Mouse (Mus musculus): ENCODE measurements around the gene Adamts2.

Adamts2 gene

DNA sequence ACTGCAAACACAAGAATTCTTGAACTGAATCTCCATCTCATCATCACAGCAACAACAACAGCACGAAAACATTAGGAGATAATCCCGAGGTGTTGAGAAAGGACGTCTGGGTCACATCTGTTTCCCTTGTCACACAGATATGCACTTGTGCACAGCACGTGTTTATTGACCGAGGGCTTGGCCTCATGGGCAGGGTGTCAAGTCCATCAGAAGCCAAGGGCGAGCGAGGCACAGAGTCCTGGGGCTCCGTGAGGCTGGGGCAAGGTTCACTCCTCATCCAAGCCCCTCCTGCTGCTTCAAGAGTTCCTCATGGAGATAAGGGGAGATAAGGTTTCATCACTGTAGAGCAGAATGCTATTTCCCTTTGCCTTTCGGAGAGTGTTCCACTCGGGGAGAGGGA lies 137.6 kb downstream of the Adamts2 start:
- DNase-seq, result no peak

DNA sequence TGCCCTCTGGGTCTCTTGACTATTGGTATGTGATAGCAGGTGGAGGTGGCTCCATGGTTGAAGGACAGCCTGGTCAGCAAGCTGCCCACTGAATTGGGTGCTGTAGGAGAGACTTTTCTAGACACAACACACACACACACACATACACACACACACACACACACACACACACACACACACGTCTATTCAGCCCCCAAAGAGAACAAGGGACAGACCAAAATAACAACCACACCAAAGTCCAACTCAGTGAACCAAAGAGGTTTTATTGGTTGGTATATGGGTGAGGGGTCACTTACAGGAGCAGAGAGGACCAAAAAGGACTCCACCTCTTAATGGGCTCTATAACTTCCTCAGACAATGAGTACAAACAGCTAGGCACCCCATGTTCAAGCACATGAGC lies 140.3 kb downstream of the Adamts2 start:
- no peak for DNase-seq

DNA sequence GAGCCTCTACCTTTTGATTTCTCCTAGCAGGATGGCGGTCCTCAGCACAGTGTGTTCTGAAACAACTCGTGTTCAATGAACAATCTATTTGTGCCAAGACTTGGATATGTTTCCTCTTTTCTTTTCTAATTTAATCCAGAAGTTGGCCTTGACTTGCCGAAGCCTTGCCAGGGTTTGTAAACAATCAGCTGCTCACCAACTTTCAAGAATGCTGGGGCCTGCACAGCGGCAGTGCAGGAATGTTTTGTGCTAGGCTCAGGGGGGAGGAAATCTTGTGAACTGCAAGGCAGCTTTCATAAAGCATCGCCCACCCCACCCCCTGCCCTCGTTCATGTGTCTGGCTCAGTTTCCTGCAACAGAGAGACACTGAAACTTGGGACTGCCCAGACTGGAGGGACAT lies 143.1 kb downstream of the Adamts2 start:
- peak; percentile 57 for DNase-seq

DNA sequence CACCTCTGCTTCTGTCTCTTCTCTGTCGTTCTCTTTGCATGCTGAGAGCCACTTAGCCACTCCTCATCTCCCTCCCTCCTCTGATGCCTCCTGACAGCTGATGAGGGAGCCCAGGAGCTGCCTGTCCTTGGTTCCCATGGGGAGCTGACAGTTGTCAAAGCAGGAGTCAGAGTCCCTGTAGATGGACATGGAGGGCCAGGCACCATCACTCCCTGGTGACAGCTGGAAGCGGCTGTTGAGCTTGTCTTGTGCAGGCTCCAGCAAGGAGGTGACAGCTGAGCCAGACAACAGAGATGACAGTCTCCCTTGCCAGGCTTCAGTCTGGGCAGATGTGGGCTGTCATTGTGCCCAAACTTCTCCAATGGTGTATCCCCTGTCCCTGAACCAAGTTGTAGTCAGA lies 144.6 kb downstream of the Adamts2 start:
- DNase-seq, result peak; percentile 56

DNA sequence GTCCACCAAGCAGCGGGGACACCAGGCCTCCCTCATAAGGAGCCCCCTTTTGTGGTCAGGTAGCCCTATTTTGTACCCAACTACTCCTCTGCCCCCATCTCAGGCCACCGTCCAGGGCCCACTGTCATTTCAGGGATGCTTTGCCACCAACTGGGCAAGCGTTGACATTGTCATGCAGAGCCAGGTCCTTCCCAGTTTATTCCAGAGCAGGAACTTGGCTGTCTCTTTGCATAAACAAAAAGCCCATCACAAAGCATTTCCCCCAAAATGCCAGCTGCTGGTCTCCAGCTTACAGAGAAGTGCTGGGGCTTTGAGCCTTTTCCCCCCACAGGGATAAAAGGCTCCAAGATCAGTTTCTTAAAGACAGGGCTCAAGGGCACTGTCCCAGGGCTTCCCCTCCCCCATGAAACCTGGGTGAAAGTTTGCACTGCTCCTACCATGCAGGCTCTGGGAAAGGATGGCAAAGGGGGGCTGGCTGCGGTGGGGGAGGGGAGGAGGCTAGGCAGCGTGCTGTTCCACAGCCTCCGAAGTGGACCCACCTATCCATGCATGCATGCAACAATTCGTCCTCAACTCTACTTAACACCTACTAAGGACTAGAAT lies 149.2 kb downstream of the Adamts2 start:
- DNase-seq, result no peak

DNA sequence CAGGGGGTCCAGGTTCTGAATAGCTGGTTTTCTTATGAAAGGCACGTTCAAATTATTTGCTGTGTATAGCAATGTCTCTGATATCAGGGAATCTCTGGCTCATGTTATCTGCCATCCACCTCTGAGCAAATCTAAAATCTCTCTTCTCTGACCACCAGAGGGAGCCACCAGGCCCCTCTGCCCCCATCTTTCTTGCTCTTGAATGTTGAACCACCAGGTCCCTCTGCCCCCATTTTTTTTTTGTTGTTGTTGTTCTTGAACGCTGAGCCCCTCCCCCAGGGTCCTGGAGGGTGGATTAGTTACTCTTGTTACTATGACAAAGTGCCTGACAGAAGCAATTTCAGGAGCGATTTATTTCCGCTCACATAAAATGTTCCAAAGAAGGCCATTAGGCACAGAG lies 155.9 kb downstream of the Adamts2 start:
- DNase-seq, result no peak

DNA sequence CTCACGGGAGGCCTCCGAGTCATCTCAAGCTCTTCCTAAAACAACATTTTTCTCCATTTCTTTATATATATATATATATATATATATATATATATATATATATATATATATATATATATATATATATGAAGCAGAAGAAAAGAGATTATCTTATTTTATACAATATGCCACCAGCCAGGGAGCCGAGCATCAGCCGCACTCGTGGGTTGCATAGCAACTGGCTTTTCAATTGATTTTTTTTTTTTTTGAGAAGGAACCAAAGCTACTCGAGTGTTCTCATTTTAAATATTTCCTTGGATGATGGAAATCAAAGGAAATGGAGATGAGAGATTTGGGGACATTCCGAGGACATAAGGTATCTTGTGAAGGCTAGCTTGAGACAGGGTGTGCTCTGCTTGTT lies 164.6 kb downstream of the Adamts2 start:
- DNase-seq, result no peak

DNA sequence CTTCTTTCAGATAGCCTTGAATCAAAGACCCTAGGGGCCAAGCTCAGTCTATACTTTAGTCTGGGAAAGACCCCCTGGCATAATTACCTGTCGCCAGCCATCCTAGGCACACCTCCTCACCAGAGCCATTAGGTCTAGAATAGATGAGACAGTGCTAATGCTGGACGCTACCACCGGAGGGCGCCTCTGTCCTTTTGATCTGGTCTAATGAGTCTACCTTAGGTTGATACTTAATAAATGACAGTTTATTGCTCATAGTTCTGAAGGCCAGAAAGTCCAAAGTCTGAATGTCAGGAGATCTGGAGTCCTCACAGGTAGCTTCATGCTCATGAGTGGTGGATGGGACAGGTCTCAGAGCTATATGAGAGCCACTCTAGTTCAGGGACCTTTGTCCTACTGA lies 165.2 kb downstream of the Adamts2 start:
- peak; percentile 54 for DNase-seq

DNA sequence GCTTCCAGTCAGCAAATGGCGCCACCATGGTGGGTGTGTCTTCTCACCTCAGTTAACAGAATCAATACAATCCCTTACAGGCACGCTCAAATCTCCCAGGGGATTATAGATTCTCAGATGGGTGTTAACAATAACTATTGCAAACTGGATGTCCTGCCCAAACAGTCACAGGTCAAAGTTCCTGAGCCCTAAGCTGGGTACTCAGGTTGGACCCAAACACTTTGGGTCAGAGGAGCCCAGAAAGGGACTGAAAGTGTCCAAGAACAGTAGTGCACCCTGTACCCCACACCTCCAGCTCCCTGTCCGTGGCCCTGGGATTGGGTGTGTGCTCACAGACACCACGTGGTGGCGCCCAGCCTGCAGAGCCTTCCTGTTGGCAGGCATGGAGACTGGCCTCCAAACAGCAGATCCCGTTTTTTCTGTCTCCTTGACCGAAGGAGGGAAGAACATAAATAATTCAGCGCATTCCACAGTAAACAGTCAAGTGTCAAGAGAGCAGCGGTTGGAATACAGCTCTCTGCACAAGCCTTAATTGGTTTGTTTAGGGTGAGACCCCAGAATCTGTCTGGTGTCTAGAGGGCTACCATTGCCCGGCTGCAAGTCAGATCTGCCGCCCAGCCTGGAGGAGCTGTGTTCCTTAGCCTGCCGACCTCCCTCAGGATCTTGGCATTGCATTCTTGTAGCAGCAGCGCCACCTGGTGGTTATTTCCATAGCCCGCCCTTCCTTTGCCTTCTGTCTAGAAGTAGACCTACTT lies 167.3 kb downstream of the Adamts2 start:
- peak; percentile 92 for DNase-seq

DNA sequence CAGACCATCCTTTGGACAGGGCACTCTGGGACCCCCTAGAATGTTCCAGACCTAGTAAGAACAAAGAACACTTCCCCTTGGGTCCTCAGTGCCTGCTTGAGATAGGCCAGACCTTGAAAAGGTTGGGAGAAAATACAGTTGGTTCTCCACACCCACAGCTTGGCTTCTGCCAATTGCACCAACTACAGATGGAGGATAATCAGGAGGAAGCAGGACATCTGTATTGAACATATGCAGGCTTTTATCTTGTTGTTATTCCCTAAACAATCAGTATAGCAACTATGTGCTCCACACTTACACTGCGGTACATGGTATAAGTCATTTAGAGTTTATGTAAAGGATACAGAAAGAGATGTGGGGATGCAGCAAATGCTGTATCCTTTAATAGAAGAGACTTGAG lies 169.1 kb downstream of the Adamts2 start:
- no peak for DNase-seq

DNA sequence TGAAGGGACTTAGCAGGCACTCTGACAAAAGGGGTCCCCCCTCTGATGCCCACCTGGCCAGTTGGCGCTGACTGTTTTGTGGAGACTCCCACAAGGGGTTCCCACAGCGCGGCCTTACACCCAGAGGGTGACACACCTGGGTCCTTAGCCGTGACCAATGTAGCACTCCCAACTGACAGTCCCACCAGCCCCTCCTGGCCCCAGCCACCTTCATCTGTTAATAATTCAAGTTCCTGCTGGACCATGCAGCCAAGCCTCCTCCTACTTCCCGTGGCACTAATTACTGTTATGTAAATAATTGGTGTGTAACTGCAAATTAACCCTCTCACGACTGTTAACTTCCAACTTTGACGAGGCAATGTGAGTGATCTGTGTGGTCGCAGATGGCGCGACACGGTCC lies 195.8 kb downstream of the Adamts2 start:
- no peak for DNase-seq

DNA sequence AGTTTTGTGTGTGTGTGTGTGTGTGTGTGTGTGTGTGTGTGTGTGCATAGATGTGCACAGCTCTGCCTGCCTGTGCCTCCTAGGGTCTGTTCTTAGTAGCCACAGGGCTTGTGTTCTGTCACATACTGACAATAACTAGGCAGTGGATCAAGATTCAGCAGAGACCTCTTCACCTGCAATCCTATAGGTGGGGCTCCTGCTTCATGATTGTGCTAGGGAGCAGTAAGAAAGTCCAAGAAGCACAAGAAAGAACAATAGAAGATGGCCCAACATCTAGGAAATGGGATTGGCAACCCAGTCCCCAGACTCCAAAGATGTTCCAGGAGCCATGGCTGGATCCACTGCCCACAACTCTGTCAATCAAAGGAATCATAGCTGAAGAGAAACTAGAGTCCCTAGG lies 197.0 kb downstream of the Adamts2 start:
- no peak for DNase-seq

DNA sequence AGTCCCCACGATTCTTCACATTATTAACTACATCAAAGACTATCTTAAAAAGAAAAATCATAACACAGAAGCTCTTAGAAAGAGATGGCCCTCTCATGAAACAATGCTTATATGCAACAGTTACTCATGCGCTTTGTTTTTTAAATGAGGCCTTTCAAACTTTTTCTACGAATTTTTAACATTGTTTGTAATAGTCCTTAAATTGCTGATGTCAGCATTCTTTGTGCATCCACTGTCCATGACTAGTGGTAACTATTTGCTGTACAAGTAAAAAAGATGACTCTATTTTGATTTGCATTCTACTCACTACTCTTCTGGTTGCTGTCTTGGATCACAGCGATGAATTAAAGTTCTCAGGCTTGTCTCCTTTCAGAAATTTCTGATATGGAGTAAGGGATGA lies 212.3 kb downstream of the Adamts2 start:
- DNase-seq, result no peak

DNA sequence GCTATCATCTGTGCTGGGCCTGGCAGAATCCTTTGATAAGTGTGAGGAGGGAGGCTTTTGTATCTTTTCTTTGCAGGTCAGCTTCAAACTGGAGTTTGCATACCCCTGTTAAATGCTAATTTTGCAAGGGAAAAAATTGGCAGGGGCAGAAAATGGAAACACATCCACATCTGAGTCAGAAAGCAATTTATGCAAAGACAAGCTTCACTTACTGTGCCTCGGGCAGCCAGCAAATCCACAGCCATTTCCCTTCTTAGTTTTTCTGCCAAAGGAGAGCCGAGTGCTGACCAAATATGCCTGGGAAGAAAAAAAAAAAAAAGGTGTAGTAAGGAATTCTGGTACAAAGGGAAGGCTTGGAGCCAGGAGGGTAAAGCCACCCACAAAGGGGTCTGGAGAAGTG lies 224.3 kb downstream of the Adamts2 start:
- no peak for DNase-seq

DNA sequence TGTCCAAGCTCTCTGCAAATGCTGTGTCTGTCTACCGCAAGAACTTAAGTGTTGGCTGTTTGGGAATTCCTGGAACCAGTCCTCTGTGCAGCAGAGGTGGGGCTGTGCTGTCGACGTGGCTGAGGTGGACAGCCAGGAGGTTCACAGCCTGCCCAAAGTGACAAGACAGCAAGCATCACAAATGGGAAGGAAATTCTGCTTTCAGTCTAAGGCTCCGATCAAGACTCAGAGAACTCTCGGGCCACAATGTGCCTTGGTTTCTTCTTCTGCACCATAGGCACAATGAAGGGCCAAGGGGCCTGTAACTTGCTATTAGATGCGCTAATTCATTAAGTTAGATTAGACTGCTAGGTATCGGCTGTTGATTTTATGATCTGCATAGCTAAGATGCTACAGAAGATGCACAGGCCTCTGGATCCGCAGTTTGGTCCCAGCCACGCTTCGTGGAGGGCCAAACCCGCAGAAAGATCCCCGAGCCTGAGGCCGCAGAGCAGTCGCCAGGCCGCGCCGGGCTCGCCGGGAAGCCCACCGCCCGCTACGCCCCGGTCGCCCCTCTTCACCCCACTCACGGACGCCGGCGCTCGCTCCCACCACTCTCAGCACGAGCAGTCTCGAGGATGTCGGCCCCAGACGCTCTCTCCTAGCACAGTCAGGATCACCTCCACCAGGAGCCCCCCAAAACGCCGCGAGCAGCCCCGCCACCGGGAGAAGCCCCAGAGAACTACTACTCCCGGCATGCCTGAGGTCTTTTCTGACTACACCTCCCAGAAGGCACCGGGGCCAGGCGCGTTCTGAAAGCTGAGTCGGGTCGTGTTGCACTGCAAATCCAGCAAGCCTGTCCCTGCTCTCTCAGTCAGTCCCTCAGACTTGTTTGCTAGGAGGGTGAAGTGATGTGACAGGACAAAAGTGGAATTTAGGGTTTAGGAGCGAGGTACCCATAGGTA lies 225.4 kb downstream of the Adamts2 start, which contains the start of gene Zfp354c:
Gene Zfp354c (minus strand): TSS at position 715 of the 944 bp plus-strand sequence.
- peak; percentile 84 for DNase-seq

DNA sequence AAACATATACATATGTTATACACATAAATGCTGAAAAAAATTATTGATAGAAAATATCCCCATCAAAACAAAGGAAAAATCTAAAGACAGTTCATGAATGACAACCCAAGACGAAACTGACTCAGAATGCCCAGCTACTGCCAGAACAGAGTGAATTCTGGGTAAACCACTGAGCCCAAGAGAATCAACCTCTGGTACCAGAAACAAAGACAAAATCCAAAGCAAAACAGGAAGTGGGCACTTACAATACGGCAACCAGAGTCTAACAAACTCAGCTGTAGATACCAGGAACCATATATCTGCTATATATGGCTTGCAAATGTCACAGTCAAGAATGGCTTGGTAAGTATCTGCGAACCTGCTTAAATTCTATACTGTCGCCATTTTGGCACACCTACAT lies 233.8 kb downstream of the Adamts2 start:
- no peak for DNase-seq

DNA sequence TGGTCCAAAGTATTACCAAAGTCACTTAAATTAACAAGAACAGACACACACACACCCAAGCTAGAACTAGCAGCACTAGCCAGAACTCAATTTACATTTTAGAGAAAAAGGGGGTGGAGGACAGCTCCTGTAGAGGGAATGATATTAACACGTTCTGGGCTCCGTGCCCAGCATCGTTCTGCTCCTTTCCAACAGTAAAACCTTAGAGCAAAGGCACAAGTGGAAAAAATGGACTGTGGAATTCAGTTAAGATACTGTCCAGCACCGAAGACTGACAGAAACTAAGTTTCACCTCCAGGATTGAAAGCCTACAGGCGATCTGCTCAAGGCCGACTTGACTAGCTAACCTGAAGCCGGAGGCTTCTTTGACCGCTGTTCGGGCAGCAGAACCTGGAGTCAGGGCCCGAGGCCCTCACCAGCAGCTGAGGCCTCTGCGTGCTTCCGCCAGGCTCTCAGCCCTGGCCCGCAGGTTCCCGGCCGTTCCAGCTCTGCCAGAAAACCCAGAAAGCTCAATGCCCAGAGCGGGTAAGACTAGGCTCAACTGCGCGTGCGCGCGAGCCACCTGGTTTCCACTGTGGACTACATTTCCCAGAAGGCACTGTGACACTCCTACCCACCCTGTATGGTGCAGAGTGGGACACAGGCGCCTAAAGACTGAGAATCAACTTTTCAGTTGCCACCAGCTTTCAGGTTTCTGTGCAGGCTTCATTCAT lies 239.3 kb downstream of the Adamts2 start, which contains the start of gene Zfp879:
Gene Zfp879 (minus strand): TSS at position 530 of the 713 bp plus-strand sequence.
- peak; percentile 91 for DNase-seq

DNA sequence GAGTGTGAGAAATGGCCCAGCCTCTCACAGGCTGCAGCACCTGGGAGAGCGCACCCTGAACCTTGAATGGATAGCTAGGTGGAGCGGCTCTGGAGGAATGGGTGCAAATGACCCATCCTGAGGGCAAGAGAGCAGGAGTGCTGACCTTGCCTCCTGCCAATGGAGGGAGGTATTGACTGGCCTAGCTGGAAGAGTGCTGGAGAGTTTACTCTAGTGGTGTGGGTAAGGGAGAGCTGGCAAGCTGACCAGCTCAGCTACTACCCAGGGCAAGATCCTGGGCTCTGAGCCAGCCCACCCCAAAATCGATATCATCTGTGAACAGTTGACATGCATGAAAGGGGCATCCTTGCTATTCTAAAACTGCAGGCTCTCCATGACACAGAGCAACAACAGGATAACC lies 244.1 kb downstream of the Adamts2 start:
- no peak for DNase-seq

DNA sequence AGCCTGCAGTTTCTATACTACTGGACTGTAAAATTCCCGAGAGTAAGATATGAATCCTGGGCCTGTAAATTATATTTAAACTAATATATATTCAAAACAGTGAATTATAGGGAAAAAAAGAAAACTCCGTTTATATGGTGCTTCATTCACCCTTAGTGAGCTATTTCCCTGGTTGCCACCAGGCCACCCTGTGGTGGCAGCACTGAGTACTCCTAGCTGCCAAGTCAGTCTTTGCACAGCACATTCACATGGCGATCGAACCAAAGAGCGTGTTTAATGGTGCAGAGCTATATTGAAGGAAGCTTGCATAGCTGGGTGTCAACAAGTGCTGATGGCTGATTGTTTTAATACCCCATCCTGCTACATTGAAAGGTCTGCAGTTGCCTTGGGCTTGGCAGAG lies 245.2 kb downstream of the Adamts2 start:
- no peak for DNase-seq

DNA sequence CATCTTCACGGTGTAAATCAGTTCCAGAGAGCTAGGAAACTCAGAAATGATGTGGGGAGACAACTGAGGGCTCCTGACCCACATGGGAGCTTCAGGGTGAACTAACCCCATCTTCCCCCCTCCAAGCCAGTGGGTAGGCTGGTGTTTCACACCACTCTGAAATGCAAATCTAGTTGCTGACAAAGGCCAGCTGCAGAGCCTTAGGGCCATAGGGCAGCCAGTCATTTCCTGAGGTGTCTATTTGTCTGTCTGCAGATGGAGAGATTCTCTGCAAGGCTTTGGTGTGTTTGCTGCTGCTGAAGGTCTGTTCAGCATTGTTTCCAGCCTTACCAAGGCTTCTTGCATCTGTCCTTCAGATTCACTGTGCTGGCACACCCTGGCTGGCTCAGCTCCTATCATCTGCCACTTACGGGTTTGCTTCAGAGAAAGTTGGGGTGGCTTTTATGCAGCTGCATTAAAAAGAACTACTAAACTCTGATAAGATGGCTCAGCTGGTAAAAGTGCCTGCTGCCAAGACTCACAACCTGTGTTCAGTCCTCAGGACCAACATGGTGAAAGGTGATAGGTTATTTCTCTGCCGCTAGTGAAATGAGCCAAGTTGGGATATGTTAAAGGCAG lies 246.7 kb downstream of the Adamts2 start:
- DNase-seq, result no peak

DNA sequence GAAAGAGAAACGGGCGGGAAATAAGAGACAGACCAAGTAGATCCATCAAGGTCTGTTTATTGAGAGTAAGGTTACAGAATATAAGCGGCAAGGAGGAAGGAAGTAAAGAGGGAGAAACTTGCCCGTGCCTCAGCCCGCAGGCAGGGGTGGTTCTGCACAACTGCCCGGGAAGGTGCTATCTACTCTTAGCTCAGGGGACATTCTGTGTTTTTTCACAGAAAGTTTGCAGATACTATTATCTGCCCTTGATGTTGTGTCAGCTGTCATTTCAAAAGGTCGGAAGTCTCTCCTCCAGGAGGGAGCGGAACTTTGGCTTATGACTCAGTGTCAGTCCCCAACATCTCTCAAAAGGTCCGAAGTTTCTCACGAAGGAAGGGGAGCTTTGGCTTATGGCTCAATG lies 247.4 kb downstream of the Adamts2 start:
- no peak for DNase-seq

DNA sequence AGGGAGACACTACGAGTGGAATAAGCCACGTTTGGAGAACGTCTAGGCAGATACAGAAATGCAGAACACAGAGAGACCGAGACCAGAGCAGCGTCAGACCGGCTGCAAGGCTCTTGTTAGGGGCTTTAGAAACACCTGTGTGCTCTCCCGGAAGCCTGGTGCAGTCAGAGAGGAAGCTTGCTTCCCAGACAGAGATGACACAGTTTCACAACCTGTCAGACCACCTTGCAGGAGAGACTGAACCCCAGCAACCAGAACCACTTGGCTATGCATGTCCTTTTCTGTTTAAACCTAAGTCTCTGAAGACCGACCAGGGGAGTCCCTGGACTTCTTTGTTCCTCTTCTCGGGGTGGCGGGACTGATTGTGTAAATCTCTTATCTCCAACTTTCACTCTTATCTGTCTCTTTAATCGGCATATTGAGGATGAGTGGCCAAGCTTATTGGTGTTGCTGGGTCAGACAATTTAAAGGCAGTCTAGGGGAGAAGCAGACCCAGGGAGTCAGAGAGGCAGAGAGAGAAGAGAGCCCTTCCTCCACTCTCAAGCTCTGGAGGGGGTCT lies 248.4 kb downstream of the Adamts2 start, which contains the start of gene Grm6:
Gene Grm6 (plus strand): TSS at position 509 of the 559 bp plus-strand sequence.
- no peak for DNase-seq
